Mouse (Mus musculus): ENCODE measurements at regions not wholly inside any gene's neighbourhood (a gene's known extent, or its start where the extent isn't known, plus 50 kb on each side); places are given as distances from the start of the nearest gene placed in this dataset.

DNA sequence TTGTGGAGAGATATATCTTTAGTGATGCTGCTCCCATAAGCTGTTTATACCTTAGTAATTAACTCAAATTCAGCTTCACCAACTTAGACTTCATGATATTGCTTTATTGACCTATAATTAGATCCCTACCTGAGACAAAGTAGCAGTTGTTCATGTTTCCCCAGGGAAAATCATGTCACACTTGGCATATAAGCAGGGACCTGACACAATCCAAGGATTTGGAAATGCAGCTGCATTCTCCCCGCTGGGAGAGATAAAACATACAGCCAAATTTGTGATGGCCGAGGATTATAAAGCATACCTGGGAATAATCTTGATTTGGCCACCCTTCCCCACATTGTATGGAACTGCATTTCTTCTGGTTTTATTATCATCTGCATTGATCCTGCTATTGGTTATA, 55.6 kb upstream of the Tmc1 start:
- TF ChIP-seq CTCF (IDR thresholded peaks at IDR 0.05; ENCODE audit: low read depth, low read length) (no peak), POLR2A (IDR thresholded peaks at IDR 0.05; ENCODE audit: insufficient read depth, low read length) (no peak), EP300 (IDR thresholded peaks at IDR 0.05; ENCODE audit: insufficient read depth, low read depth, low read length) (no peak)

Data from ES-Bruce4 (cell line).